Mouse (Mus musculus) midbrain, embryonic 11.5 days (tissue): ENCODE results near the gene Abl2. TPM values are rescaled to one million over a fixed set of nuclear protein-coding genes. Genes with fewer than 3 reads are reported as not detected.

ENCODE experiments used
- ATAC-seq: fragments of 200-750 bp; cut with Nextera tagmentation; 2 replicates; pipeline ENCODE4 v1.8.0; 2017; ENCODE audit warnings: moderate TSS enrichment, moderate library complexity; ENCODE audit not compliant: low FRiP score
- DNase-seq: peaks from one replicate; pipeline ENCODE4 v3.0.0; 2015; ENCODE audit warnings: low spot score; ENCODE audit errors: missing footprints
- H3K27ac ChIP-seq: fragments of 300-500 bp; sonication (generic); 2 replicates; pipeline ENCODE4 v1.5.1; 2014; ENCODE audit warnings: low read depth, low read length
- H3K27me3 ChIP-seq: fragments of 300-500 bp; sonication (generic); 2 replicates; pipeline ENCODE4 v1.6.1; 2014; ENCODE audit warnings: mild to moderate bottlenecking, low read length, moderate library complexity, mixed read lengths; ENCODE audit not compliant: control insufficient read depth, insufficient read depth
- H3K36me3 ChIP-seq: fragments of 300-500 bp; sonication (generic); 2 replicates; pipeline ENCODE4 v1.6.1; 2014; ENCODE audit warnings: mild to moderate bottlenecking, low read length, moderate library complexity, mixed read lengths; ENCODE audit not compliant: control insufficient read depth, insufficient read depth
- H3K4me1 ChIP-seq: fragments of 300-500 bp; sonication (generic); 2 replicates; pipeline ENCODE4 v1.6.1; 2014; ENCODE audit warnings: low read length; ENCODE audit not compliant: control insufficient read depth, insufficient read depth
- H3K4me2 ChIP-seq: fragments of 300-500 bp; sonication (generic); 2 replicates; pipeline ENCODE4 v1.6.1; 2014; ENCODE audit warnings: mild to moderate bottlenecking, moderate library complexity
- H3K4me3 ChIP-seq: fragments of 300-500 bp; sonication (generic); 2 replicates; pipeline ENCODE4 v1.5.1; 2014; ENCODE audit warnings: low read depth, low read length
- H3K9ac ChIP-seq: fragments of 300-500 bp; sonication (generic); 2 replicates; pipeline ENCODE4 v1.6.1; 2014; ENCODE audit warnings: low read length
- H3K9me3 ChIP-seq: fragments of 300-500 bp; sonication (generic); 2 replicates; pipeline ENCODE4 v1.6.1; 2016; ENCODE audit warnings: low read length; ENCODE audit not compliant: control insufficient read depth
- WGBS: fragments of 180-500 bp; shearing (Covaris S2); extraction: QIAGEN DNeasy Blood & Tissue Kit; methylation state at CpG from one replicate; pipeline ENCODE4 v1.1.7; 2014; 5-methylcytosine and 5-hydroxymethylcytosine counted together
- polyA plus RNA-seq: library from polyadenylated mRNA; unstranded; fragments of >200 nt; fragmentation: Nextera tagmentation; extraction: Ambion mirVana; gene quantifications from 2 replicates; pipeline ENCODE4 v1.2.1, GENCODE M21; 2014

Abl2 gene
- polyA plus RNA-seq, 1 experiment from 2014 or later, result 4.9 TPM

DNA sequence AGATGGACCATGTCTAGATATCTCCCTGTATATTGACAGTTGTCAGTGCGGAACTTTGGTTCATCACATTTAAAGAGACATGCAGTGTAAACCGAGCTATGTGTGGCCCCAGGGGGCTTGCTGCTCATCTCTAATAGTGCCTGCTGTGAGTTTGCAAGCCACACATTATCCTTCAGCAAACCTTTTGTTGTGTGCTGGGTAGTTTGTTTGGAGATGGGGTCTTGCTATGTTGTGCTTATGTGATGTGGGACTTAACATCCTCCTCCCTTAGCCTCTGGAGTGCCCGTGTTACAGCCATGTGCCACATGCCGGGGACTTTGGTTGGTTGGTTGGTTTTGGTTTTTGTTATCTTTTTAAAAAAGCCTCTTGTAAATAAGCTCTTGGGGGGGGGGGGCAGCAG is 59.2 kb downstream of the Abl2 start:
- no peak overlapping the region for H3K4me2 ChIP-seq
- H3K36me3 ChIP-seq, result no peaks in the 10 kb centered on the region
- ATAC-seq, result no peak
- 49% methylated on average over 4 of the region's 4 CpGs for WGBS
- DNase-seq, result peak; percentile 83
- peaks cover 4% of the 10 kb centered on the region for H3K27me3 ChIP-seq
- H3K9ac ChIP-seq, result no peak overlapping the region
- H3K27ac ChIP-seq, result no peak overlapping the region
- peaks cover 22% of the 10 kb centered on the region for H3K4me1 ChIP-seq
- no peak overlapping the region for H3K4me3 ChIP-seq
- no peaks in the 10 kb centered on the region for H3K9me3 ChIP-seq

DNA sequence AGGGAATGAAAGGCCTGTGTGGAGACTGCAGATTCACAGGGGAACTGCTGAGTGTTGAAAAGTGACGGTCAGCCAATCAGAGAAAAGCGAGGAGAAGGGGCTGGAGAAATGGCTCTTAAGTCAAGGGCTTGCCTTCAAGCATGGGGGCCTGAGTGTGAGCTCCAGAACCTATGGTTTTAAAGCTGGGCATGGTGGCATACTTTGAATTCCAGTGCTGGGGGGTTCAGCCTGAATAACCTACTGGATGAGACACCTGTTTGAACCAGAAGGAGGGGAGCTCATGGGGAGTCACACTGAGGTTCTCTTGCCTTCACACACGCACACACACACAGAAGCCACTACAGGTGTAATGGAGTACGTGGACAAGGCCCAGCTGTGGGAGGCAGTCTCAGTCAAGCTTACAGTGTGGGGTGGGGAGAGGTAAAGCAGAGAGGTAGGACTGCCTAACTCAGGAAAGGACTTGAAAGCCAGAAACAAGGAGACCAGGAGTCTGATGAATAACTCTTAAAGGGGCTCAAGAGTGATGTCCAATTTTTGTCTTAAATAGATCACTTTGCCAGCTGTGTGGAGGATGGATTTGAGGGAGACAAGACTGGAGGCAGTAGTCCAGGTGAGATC is 61.8 kb downstream of the Abl2 start:
- no peak for ATAC-seq
- Histone ChIP-seq H3K27ac (no peak overlapping the region), H3K4me1 (peaks cover 7% of the 10 kb centered on the region), H3K4me2 (no peak overlapping the region), H3K4me3 (no peak overlapping the region), H3K9me3 (no peaks in the 10 kb centered on the region), H3K9ac (no peak overlapping the region), H3K27me3 (peaks cover 2% of the 10 kb centered on the region; the same call in 1 of the 2 replicates), H3K36me3 (no peaks in the 10 kb centered on the region)
- WGBS, result 74% methylated on average over 4 of the region's 4 CpGs
- no peak for DNase-seq

DNA sequence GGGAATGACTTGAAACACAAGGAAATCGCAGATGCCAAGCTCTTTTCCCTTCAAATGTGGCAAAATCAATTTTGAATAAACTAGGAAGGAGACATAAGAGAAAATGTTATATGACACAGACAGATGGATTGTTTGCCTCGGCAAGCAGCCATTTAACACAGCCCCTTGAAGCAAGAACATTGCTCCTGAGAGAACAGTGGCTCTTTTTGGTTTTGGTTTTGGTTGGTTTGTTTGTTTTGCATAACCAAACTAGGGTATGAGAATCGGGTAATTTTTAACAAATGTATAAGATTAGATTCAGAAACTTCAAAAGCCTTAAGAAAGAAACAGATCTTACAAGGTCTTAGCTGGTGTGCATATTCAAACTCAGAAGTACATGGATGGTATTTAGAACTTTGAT is 62.4 kb downstream of the Abl2 start:
- 88% methylated on average over 3 of the region's 3 CpGs for WGBS

DNA sequence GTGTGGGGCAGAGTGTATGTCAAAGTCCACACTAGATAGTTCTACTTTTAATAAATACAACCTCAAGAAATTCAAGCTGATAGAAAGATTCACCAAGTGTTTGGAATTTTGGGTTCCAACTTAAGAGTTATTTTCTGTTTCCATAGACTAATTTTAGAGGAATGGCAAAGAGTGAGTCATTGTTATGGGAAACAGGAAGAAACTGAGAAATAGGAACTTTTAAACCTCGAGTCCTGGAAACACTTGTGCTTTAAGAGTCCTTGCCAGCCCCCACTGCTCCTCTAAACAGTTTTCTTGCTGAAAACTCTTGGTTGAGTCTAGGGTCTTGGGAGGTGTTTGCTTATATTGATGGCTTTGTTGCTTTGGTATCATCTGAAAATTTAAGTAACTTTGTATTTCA is 65.6 kb downstream of the Abl2 start:
- Histone ChIP-seq H3K4me2 (no peak overlapping the region), H3K9ac (no peak overlapping the region), H3K4me1 (no peaks in the 10 kb centered on the region), H3K27me3 (no peaks in the 10 kb centered on the region), H3K27ac (no peak overlapping the region), H3K36me3 (no peaks in the 10 kb centered on the region), H3K9me3 (no peaks in the 10 kb centered on the region), H3K4me3 (no peak overlapping the region)
- ATAC-seq, result no peak
- 79% methylated on average over 1 of the region's 1 CpGs for WGBS
- DNase-seq, result no peak

More for the DNA sequence above, 62.4 kb downstream of the Abl2 start:
- ATAC-seq (no peak), DNase-seq (no peak)
- peaks cover 2% of the 10 kb centered on the region; the same call in 1 of the 2 replicates for H3K27me3 ChIP-seq
- no peak overlapping the region for H3K4me2 ChIP-seq
- H3K36me3 ChIP-seq, result no peaks in the 10 kb centered on the region
- H3K27ac ChIP-seq, result no peak overlapping the region
- peaks cover 1% of the 10 kb centered on the region for H3K4me1 ChIP-seq
- no peak overlapping the region for H3K4me3 ChIP-seq
- no peak overlapping the region for H3K9ac ChIP-seq
- H3K9me3 ChIP-seq, result no peaks in the 10 kb centered on the region

DNA sequence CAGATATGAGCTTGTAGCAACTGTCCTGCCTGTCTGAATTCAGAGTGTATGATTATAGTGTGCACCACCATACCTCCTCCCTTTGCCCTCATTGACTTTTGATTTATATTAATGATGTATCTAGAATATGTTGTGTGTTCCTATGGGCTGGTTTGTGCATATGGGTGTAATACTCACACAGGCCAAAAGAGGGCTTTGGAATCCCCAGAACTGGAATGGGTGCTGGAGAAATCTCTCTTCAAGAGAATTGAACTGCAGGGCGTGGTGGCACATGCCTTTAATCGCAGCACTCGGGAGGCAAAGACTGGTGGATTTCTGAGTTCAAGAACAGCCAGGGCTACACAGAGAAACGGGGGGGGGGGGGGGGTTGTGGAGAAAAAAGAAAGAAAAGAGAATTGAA is 68.1 kb downstream of the Abl2 start:
- peak; percentile 64 for DNase-seq
- Histone ChIP-seq H3K4me2 (no peak overlapping the region), H3K4me1 (no peaks in the 10 kb centered on the region), H3K27ac (no peak overlapping the region), H3K9me3 (no peaks in the 10 kb centered on the region), H3K9ac (no peak overlapping the region), H3K27me3 (no peaks in the 10 kb centered on the region), H3K36me3 (peaks cover 12% of the 10 kb centered on the region; the same call in 1 of the 2 replicates), H3K4me3 (no peak overlapping the region)
- no peak for ATAC-seq
- 82% methylated on average over 4 of the region's 4 CpGs for WGBS

DNA sequence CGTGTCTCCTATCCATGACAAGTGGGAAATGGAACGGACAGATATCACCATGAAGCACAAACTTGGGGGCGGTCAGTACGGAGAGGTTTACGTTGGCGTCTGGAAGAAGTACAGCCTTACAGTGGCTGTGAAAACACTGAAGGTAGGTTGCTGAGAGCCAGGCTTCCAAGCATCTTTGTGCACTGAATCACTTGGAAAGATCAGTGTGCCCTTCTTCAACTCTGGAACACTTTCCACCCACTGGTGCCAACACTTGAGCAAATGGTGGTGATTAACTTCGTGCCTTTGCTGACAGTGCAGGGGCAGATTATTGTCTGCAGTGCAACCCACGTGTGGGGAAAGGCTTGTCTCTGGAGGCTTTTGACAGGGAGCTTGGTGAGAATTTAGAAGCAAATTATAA is 71.4 kb downstream of the Abl2 start:
- Histone ChIP-seq H3K4me1 (no peaks in the 10 kb centered on the region), H3K9me3 (no peaks in the 10 kb centered on the region), H3K27me3 (no peaks in the 10 kb centered on the region), H3K27ac (no peak overlapping the region), H3K4me3 (no peak overlapping the region), H3K9ac (no peak overlapping the region), H3K4me2 (no peak overlapping the region), H3K36me3 (peaks cover 15% of the 10 kb centered on the region; the same call in 1 of the 2 replicates)
- DNase-seq (no peak), ATAC-seq (no peak)
- WGBS, result 94% methylated on average over 8 of the region's 8 CpGs

DNA sequence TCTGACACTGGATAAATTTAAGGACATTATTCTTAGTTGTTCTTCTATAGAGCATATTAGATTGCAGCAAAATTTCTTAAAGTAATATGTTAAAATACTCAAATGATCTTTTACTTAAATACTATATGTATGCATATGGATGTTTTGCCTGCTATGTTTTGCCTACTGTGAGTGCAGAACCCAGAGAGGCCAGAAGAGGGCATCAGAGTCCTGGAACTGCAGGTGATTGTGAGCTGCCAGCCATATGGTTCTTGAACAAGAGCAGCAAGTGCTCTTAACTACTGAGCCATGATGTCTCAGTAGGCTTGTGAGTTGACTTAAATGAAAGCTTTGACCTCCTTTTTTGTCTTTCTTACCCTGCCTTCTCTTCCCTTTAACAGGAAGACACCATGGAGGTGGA is 72.4 kb downstream of the Abl2 start:
- H3K4me3 ChIP-seq, result no peak overlapping the region
- H3K27me3 ChIP-seq, result no peaks in the 10 kb centered on the region
- H3K36me3 ChIP-seq, result peaks cover 15% of the 10 kb centered on the region; the same call in 1 of the 2 replicates
- H3K9ac ChIP-seq, result no peak overlapping the region
- no peak overlapping the region for H3K4me2 ChIP-seq
- no peaks in the 10 kb centered on the region for H3K4me1 ChIP-seq
- H3K9me3 ChIP-seq, result no peaks in the 10 kb centered on the region
- no peak overlapping the region for H3K27ac ChIP-seq
- ATAC-seq (no peak), DNase-seq (no peak)

DNA sequence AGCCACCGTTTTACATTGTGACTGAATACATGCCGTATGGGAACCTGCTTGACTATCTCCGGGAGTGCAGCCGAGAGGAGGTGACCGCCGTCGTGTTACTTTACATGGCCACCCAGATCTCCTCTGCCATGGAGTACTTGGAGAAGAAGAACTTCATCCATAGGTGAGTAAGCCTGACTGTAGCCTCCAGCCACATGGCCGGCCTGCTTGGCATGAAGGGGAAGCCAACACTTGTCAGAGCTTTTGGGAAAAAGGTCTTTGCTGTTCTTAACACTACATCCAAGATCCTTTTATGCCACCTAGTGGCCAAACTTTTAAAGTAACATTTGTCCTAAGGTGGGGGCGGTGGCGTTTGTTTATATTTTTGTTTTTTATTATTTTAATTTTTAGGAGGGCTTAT is 74.5 kb downstream of the Abl2 start:
- 80% methylated on average over 10 of the region's 10 CpGs for WGBS
- Histone ChIP-seq H3K9me3 (no peaks in the 10 kb centered on the region), H3K4me2 (no peak overlapping the region), H3K27ac (no peak overlapping the region), H3K9ac (no peak overlapping the region), H3K36me3 (peaks cover 17% of the 10 kb centered on the region; the same call in 1 of the 2 replicates), H3K27me3 (no peaks in the 10 kb centered on the region), H3K4me1 (no peaks in the 10 kb centered on the region), H3K4me3 (no peak overlapping the region)
- peak; percentile 90 for DNase-seq
- peak; percentile 50; the same call in 1 of the 2 replicates for ATAC-seq

DNA sequence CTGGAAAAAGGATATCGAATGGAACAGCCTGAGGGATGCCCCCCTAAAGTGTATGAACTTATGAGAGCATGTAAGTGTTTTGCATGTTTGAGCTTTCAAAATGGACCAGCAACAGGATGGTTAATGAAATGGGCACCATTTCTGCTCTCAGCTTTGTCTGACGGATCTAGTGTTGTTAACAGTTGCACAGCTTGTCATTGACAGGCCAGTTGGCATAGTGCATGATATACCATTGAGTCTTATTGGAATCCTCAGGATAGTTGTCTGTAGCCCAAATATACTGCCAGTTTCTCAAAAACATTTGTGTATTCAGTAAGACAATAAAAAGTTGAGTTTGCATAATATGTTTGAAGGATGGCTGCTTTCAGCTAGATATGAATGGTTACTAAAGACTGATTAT is 76.6 kb downstream of the Abl2 start:
- Histone ChIP-seq H3K27me3 (no peaks in the 10 kb centered on the region), H3K36me3 (peaks cover 14% of the 10 kb centered on the region; the same call in 1 of the 2 replicates), H3K4me1 (no peaks in the 10 kb centered on the region), H3K9ac (no peak overlapping the region), H3K27ac (no peak overlapping the region), H3K4me2 (no peak overlapping the region), H3K4me3 (no peak overlapping the region), H3K9me3 (no peaks in the 10 kb centered on the region)
- ATAC-seq (no peak), DNase-seq (no peak)
- WGBS, result 92% methylated on average over 2 of the region's 2 CpGs
